Mouse (Mus musculus): ENCODE results near the gene Gsk3a.

DNA sequence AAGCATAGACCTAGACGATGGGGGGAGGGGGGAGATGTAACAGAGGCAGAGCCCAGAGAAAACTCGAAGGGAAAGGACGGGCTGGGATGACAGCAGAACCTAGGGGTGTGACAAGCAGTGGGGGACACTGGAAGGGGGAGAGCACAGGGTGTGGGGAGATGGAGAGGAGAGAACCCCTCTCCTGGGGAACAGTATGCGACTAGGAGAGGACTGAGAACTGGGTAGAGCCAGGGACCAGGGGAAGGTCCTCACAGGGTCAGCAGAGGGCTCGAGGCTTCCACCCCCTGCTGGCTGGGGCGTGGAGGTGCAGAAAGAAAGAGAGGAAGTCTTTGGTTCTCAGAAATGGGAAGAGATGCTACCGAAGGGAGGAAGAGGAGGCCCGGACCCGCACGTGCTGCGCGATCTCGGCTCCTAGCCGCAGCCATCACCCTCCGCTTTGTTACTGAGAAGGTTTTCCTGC, 56.3 kb downstream of the Gsk3a start:
- TF ChIP-seq POLR2A (IDR thresholded peaks at IDR 0.05; ENCODE audit: insufficient read depth, low read length) (no peak), CTCF (IDR thresholded peaks at IDR 0.05; ENCODE audit: low read depth, low read length) (peak; percentile 57), EP300 (IDR thresholded peaks at IDR 0.05; ENCODE audit: insufficient read depth, low read depth, low read length) (no peak)
